Mouse (Mus musculus): ENCODE measurements around the gene Tph2. TPM values are rescaled to one million over a fixed set of nuclear protein-coding genes. Genes with fewer than 3 reads are reported as not detected.

Gene Tph2
- total and polyA plus RNA-seq, 2 experiments from 2014 or later = 7.5 to 9.0 TPM

- H3K4me1 ChIP-seq (ENCODE audit: insufficient read depth, low read length) = no peaks in the 10 kb centered on the region
- no peaks in the 10 kb centered on the region for H3K36me3 ChIP-seq (ENCODE audit: insufficient read depth, low read length)
- H3K27ac ChIP-seq (ENCODE audit: low read depth, low read length) = no peak overlapping the region
- no peaks in the 10 kb centered on the region for H3K9me3 ChIP-seq (ENCODE audit: low read length)
- no peak overlapping the region for H3K4me3 ChIP-seq (ENCODE audit: low read depth, low read length)
- WGBS = 79% methylated on average over 1 of the region's 1 CpGs
- no peak for ATAC-seq (ENCODE audit: low FRiP score)
- H3K4me2 ChIP-seq (ENCODE audit: low read depth, low read length, poor library complexity, severe bottlenecking) = no peak overlapping the region
- TF ChIP-seq CTCF (IDR thresholded peaks at IDR 0.05) = no peak
- no peaks in the 10 kb centered on the region for H3K27me3 ChIP-seq (ENCODE audit: insufficient read depth, low read length)
- no peak for DNase-seq (ENCODE audit: low spot score)
- H3K9ac ChIP-seq (replicated peaks; ENCODE audit: low read length, poor library complexity, severe bottlenecking) = no peak overlapping the region
Measured at GRCm38 (mm10) chr10:115127907-115128306, 56.9 kb downstream of the Tph2 start.

- no peak for TF ChIP-seq CTCF (IDR thresholded peaks at IDR 0.05)
- DNase-seq (ENCODE audit: low spot score) = no peak
- Histone ChIP-seq H3K36me3 (ENCODE audit: insufficient read depth, low read length) (no peaks in the 10 kb centered on the region), H3K4me3 (ENCODE audit: low read depth, low read length) (no peak overlapping the region), H3K9me3 (ENCODE audit: low read length) (no peaks in the 10 kb centered on the region), H3K4me2 (ENCODE audit: low read depth, low read length, poor library complexity, severe bottlenecking) (peak overlapping the region; percentile 16; the same call in 1 of the 2 replicates), H3K27me3 (ENCODE audit: insufficient read depth, low read length) (no peaks in the 10 kb centered on the region), H3K9ac (replicated peaks; ENCODE audit: low read length, poor library complexity, severe bottlenecking) (no peak overlapping the region), H3K4me1 (ENCODE audit: insufficient read depth, low read length) (no peaks in the 10 kb centered on the region), H3K27ac (ENCODE audit: low read depth, low read length) (no peak overlapping the region)
- no peak for ATAC-seq (ENCODE audit: low FRiP score)
- 20% methylated on average over 5 of the region's 5 CpGs for WGBS
Measured at GRCm38 (mm10) chr10:115125550-115125949, 59.3 kb downstream of the Tph2 start.

GRCm38 (mm10) chr10:115125027-115125426, 59.8 kb downstream of the Tph2 start:
- Histone ChIP-seq H3K27me3 (ENCODE audit: insufficient read depth, low read length) (no peaks in the 10 kb centered on the region), H3K4me2 (ENCODE audit: low read depth, low read length, poor library complexity, severe bottlenecking) (no peak overlapping the region), H3K4me1 (ENCODE audit: insufficient read depth, low read length) (no peaks in the 10 kb centered on the region), H3K4me3 (ENCODE audit: low read depth, low read length) (no peak overlapping the region), H3K36me3 (ENCODE audit: insufficient read depth, low read length) (no peaks in the 10 kb centered on the region), H3K27ac (ENCODE audit: low read depth, low read length) (no peak overlapping the region), H3K9ac (replicated peaks; ENCODE audit: low read length, poor library complexity, severe bottlenecking) (no peak overlapping the region), H3K9me3 (ENCODE audit: low read length) (no peaks in the 10 kb centered on the region)
- DNase-seq (ENCODE audit: low spot score) = no peak
- no peak for ATAC-seq (ENCODE audit: low FRiP score)
- TF ChIP-seq CTCF (IDR thresholded peaks at IDR 0.05) = no peak
- WGBS = 68% methylated on average over 5 of the region's 5 CpGs

- Histone ChIP-seq H3K27ac (ENCODE audit: low read depth, low read length) (no peak overlapping the region), H3K9me3 (ENCODE audit: low read length) (no peaks in the 10 kb centered on the region), H3K4me1 (ENCODE audit: insufficient read depth, low read length) (no peaks in the 10 kb centered on the region), H3K4me2 (ENCODE audit: low read depth, low read length, poor library complexity, severe bottlenecking) (no peak overlapping the region), H3K36me3 (ENCODE audit: insufficient read depth, low read length) (no peaks in the 10 kb centered on the region), H3K4me3 (ENCODE audit: low read depth, low read length) (no peak overlapping the region), H3K27me3 (ENCODE audit: insufficient read depth, low read length) (no peaks in the 10 kb centered on the region), H3K9ac (replicated peaks; ENCODE audit: low read length, poor library complexity, severe bottlenecking) (no peak overlapping the region)
- DNase-seq (ENCODE audit: low spot score) (peak; percentile 37), ATAC-seq (ENCODE audit: low FRiP score) (no peak)
- TF ChIP-seq CTCF (IDR thresholded peaks at IDR 0.05) = no peak
- WGBS = 75% methylated on average over 16 of the region's 16 CpGs
Measured at GRCm38 (mm10) chr10:115107666-115108540, 76.9 kb downstream of the Tph2 start.

GRCm38 (mm10) chr10:115104175-115104574, 80.6 kb downstream of the Tph2 start:
- WGBS = 71% methylated on average over 8 of the region's 8 CpGs
- Histone ChIP-seq H3K4me1 (ENCODE audit: insufficient read depth, low read length) (no peaks in the 10 kb centered on the region), H3K9me3 (ENCODE audit: low read length) (no peaks in the 10 kb centered on the region), H3K4me3 (ENCODE audit: low read depth, low read length) (no peak overlapping the region), H3K36me3 (ENCODE audit: insufficient read depth, low read length) (no peaks in the 10 kb centered on the region), H3K4me2 (ENCODE audit: low read depth, low read length, poor library complexity, severe bottlenecking) (no peak overlapping the region), H3K9ac (replicated peaks; ENCODE audit: low read length, poor library complexity, severe bottlenecking) (no peak overlapping the region), H3K27me3 (ENCODE audit: insufficient read depth, low read length) (no peaks in the 10 kb centered on the region), H3K27ac (ENCODE audit: low read depth, low read length) (no peak overlapping the region)
- TF ChIP-seq CTCF (IDR thresholded peaks at IDR 0.05) = no peak
- ATAC-seq (ENCODE audit: low FRiP score) = no peak
- no peak for DNase-seq (ENCODE audit: low spot score)

GRCm38 (mm10) chr10:115099890-115100580, 84.8 kb downstream of the Tph2 start:
- H3K4me2 ChIP-seq (ENCODE audit: low read depth, low read length, poor library complexity, severe bottlenecking) = no peak overlapping the region
- 77% methylated on average over 9 of the region's 9 CpGs for WGBS
- no peak for ATAC-seq (ENCODE audit: low FRiP score)

More at GRCm38 (mm10) chr10:115099890-115100580, 84.8 kb downstream of the Tph2 start:
- Histone ChIP-seq H3K36me3 (ENCODE audit: insufficient read depth, low read length) (no peaks in the 10 kb centered on the region), H3K27ac (ENCODE audit: low read depth, low read length) (no peak overlapping the region), H3K4me1 (ENCODE audit: insufficient read depth, low read length) (no peaks in the 10 kb centered on the region), H3K9me3 (ENCODE audit: low read length) (no peaks in the 10 kb centered on the region), H3K9ac (replicated peaks; ENCODE audit: low read length, poor library complexity, severe bottlenecking) (no peak overlapping the region), H3K4me3 (ENCODE audit: low read depth, low read length) (no peak overlapping the region), H3K27me3 (ENCODE audit: insufficient read depth, low read length) (no peaks in the 10 kb centered on the region)
- no peak for DNase-seq (ENCODE audit: low spot score)
- no peak for TF ChIP-seq CTCF (IDR thresholded peaks at IDR 0.05)
